ENCODE assay signal across 12 mouse cellular contexts in the genomic region with DNA sequence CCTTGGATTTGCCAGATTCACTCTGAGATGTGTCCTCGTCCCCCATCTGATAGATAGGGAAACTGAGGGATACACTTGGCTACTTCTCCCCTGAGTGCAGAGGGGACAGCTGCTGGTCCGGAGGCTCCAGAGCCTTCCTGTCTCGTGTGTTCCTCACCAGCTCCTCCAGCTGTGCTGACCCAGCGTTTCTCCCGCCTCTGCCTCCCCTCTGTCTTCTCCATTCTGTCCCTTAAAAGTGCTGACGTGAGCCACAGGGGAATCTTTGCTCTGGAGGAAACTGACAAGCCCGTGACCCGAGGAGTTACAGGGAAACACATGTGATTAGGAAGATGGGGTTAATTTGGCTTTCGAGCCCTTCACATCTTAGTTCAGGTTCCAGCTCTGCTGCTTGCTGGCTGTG. TPM values are rescaled to one million over a fixed set of nuclear protein-coding genes. Genes with fewer than 3 reads are reported as not detected.
DNase-seq lines count a peak whose midpoint lies in the region; ATAC-seq lines count a peak whose summit lies in the region.
"Had no signal": no experiment of that assay in that cellular context is flagged by ENCODE, and none has a peak within 500 bp of the region (broad histone marks: within the 10 kb centered on the region; RNA-seq: fewer than 3 reads in every experiment).

No protein-coding gene starts in this region.

- WGBS in kidney, embryonic 16.5 days, result 36% methylated on average over 9 of the region's 9 CpGs

- peak; percentile 65 for ATAC-seq in kidney, embryonic 16.5 days (ENCODE audit: low FRiP score, low TSS enrichment)
- ATAC-seq in megakaryocyte progenitor cell, adult 5-6 weeks (replicated peaks; ENCODE audit: poor library complexity), result no peak
- no peak for ATAC-seq in erythroblast, adult 5-6 weeks (replicated peaks; ENCODE audit: low FRiP score, poor library complexity, severe bottlenecking)

- H3K4me1 ChIP-seq in kidney, embryonic 16.5 days (ENCODE audit: insufficient read depth, low read length), result no peaks in the 10 kb centered on the region
- H3K4me1 ChIP-seq: hindbrain, embryonic 15.5 days; megakaryocyte, embryonic 14.5 days had no signal

- no peaks in the 10 kb centered on the region for H3K9me3 ChIP-seq in kidney, embryonic 16.5 days (ENCODE audit: low read length)
- H3K9me3 ChIP-seq: hindbrain, embryonic 15.5 days; megakaryocyte, embryonic 14.5 days had no signal

- no peak overlapping the region for H3K27ac ChIP-seq in kidney, embryonic 16.5 days (ENCODE audit: low read length)
- H3K27ac ChIP-seq: hindbrain, embryonic 15.5 days had no signal

- H3K9ac ChIP-seq in kidney, embryonic 16.5 days (replicated peaks; ENCODE audit: low read length), result no peak overlapping the region
- H3K9ac ChIP-seq: hindbrain, embryonic 15.5 days had no signal

- H3K36me3 ChIP-seq in kidney, embryonic 16.5 days (ENCODE audit: insufficient read depth, low read length), result no peaks in the 10 kb centered on the region
- H3K36me3 ChIP-seq: hindbrain, embryonic 15.5 days had no signal

- peak; percentile 4 for DNase-seq in lung, postnatal 10 days
- DNase-seq in lung, postnatal 25 days (ENCODE audit: low spot score), result no peak
- peak; percentile 4 to 14 for DNase-seq in frontal cortex, postnatal 36 days (ENCODE audit: low spot score in 2 of 2)
- peak; percentile 10 for DNase-seq in right cerebral cortex, postnatal 25 days

- no peak overlapping the region for H3K4me2 ChIP-seq in kidney, embryonic 16.5 days (replicated peaks; ENCODE audit: low read depth, low read length)
- H3K4me2 ChIP-seq: hindbrain, embryonic 15.5 days had no signal

- H3K27me3 ChIP-seq in kidney, embryonic 16.5 days (ENCODE audit: insufficient read depth, low read length), result peaks cover 38% of the 10 kb centered on the region; the same call in 1 of the 2 replicates
- H3K27me3 ChIP-seq: hindbrain, embryonic 15.5 days had no signal

- H3K4me3 ChIP-seq in kidney, embryonic 16.5 days (ENCODE audit: low read length), result no peak overlapping the region
- H3K4me3 ChIP-seq: hindbrain, embryonic 15.5 days; megakaryocyte, embryonic 14.5 days had no signal

RNA-seq across cellular contexts. Expression of gene Gm10803, which starts 39.4 kb away (rescaled TPM):
- not detected in 2 replicates for polyA plus RNA-seq in kidney, embryonic 16.5 days (2015; fragmentation: Nextera tagmentation; extraction: Ambion mirVana)
- total RNA-seq in megakaryocyte progenitor cell, adult 5-6 weeks (2015), result not detected in 2 replicates
- total RNA-seq in megakaryocyte progenitor cell, adult 5-6 weeks (2017), result not detected in 2 replicates
- not detected in 2 replicates for total RNA-seq in erythroblast, adult 5-6 weeks (2015; ENCODE audit: low replicate concordance)
- 0.17 TPM in 1 of 2 replicates, not detected in the other for total RNA-seq in erythroblast, adult 5-6 weeks (2017; ENCODE audit: low replicate concordance)
- total RNA-seq: neutrophil, adult 5-6 weeks had no signal
- polyA plus RNA-seq: hindbrain, embryonic 15.5 days; limb, embryonic 11.5 days; urinary bladder, adult 2 months had no signal

RNA-seq across cellular contexts. Expression of gene Alx4, which starts 42.5 kb away (rescaled TPM):
- polyA plus RNA-seq in kidney, embryonic 16.5 days (2015; fragmentation: Nextera tagmentation; extraction: Ambion mirVana), result 0.17 and 0.21 TPM in 2 replicates
- not detected in 2 replicates for total RNA-seq in megakaryocyte progenitor cell, adult 5-6 weeks (2015)
- not detected in 2 replicates for total RNA-seq in megakaryocyte progenitor cell, adult 5-6 weeks (2017)
- total RNA-seq in erythroblast, adult 5-6 weeks (2015; ENCODE audit: low replicate concordance), result not detected in 2 replicates
- total RNA-seq in erythroblast, adult 5-6 weeks (2017; ENCODE audit: low replicate concordance), result not detected in 2 replicates
- total RNA-seq: neutrophil, adult 5-6 weeks had no signal
